Mouse (Mus musculus) T-cell, adult 66 days (primary cell): ENCODE data around the gene Cers2. TPM values are rescaled to one million over a fixed set of nuclear protein-coding genes. Genes with fewer than 3 reads are reported as not detected.

Experiments used
- total RNA-seq, 2 experiments: library from RNA; stranded (reverse); gene quantifications; 3 replicates in 1 of 2; 4 replicates in 1 of 2; pipeline ENCODE4 v1.2.4; 2023

The Cers2 gene
- total RNA-seq = 100 to 1,000 TPM; 116 to 124 TPM

DNA sequence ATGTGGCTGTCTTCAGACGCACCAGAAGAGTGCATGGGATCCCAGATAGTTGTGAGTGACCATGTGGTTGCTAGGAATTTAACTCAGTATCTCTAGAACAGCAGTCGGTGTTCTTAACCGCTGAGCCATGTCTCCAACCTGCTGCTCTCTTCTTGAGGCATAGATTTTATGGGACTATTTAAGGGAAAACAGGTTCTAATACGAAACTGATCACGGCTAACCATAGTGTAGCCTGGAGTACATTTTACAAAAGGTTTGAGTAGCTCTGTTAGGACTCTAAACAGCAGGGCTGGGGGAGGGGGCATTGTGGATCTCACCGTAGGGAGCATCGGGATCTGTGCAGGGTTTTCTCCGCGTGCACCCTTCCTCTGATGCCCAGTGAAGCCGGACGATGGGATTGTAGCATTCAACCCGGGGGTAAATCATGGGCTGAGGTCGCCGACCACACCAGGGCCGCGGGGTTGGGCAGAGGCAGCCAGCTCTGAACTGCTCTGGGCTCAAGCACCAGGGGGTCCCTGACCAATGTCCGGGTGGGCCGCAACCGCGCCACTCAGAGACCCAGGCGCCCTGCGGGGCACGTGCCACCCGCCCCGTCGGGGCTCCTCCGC, at the start of gene Cers2:
Cers2 (plus strand) TSS at position 306 of the 608 bp plus-strand sequence.

DNA sequence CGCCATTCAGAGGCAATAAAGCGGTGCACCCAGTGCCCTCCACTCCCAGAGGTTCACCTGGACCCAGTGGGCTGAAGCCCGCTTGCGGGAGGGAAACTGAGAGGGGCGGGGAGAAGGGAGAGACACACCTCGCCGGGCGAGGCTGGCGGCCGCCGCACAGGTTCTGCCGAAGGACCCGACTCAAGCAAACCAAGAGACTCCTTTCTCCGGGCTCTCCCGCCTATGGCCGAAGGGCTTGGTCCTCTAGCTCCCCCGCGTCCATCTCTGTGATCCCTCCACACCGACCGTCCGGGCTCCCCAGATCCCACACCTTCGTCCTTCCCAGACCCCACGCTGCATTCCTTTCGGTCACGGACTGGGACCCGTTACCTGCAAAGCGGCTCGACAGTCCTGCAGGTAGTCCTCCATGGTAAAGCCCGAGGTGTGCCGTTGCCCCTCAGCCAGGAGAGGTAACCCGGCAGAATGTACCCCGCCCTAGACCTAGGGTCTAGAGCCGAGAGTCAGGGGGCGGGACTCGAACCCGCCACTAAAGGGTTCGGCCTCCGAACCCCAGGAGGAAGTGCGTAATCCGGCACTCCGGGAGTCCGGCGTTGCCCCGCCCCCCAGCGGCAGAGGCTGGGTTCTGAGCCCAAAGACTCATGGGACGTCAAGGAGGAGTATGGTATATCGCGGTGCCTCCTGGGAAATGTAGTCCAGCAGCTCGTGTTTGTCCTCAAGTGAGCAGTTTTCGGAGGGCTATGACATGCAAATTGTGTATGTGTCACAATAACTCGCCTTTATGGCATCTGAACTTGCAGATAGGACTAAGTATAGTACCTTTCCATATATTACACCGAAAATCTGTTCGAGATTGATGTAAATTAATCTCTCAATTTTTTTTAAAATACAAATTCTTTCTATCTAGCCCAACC, 33.1 kb upstream of the Cers2 start, which contains the start of the genes Mindy1 and Prune1:
Mindy1 (plus strand) TSS at position 130 of the 911 bp plus-strand sequence.
Prune1 (minus strand) TSS at position 861 of the 911 bp plus-strand sequence.

DNA sequence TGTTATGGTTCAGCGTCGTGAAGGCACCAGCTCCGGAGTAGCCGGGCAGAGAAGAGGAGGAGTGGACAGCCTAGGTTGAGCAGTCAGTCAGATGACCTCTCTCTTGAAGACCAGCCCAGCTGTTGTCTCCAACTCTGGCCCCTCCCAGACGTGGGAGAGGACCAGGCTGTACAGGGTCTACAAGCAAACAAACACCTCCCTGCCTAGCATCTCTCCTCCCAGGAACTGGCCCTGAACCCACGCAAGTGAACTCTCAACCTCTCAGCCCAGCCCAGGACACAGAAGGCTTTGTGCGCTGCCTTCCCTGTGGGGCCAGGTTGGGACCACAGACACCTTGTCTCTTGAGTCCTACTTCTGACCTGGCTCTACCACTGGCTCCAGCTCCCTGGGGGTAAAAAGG, 7.5 kb upstream of the Cers2 start, which contains the start of gene Anxa9:
Anxa9 (minus strand) TSS at position 77 of the 400 bp plus-strand sequence.

DNA sequence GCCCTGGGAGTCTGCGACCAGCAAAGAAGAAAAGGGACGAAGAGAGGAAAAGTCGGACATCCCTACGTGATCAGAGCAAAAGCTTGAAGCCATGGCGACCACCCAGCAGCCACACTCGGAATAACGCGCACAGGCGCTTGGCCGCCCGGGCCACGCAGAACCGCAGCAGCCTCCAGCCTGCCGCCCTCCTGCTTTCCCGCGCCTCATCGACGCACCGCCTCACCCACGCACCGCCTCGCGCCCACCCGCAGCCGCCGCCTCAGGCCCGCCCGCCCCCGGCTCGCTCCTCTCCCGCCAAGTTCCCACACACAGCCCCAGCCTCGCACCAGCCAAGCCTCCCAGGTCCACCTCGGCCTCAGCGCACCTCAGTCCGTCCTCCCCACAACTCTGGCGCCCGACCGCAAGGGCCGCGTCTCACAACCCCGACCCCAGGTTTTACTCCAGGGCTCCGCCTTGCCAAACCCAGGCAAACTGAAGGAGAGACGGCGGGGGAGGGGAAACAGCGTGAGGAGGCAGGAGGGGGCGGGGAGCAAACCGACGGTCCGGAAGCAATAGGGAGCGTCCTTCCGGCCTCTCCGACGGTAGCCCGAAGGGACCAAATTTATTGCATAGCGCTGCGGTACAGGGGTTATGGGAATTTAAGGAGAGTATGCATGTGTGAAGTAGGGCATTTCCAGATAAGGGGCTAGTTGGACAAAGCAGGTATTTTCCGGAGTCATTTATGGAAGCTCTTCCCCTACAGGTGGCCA, 42.3 kb downstream of the Cers2 start, which contains the start of gene Setdb1:
Setdb1 (minus strand) TSS at position 502 of the 749 bp plus-strand sequence.

Other genes starting within 250 kb of the Cers2 start
- 10 to 100 TPM; 50.7 to 51.1 TPM for gene Pip5k1a, start 207.9 kb upstream of the Cers2 start, total RNA-seq
- 10 to 100 TPM; 52.0 to 60.6 TPM for gene Vps72, start 203.8 kb upstream of the Cers2 start, total RNA-seq
- gene Tmod4, start 190.3 kb upstream of the Cers2 start, total RNA-seq = 1 to 10 TPM; 1.8 to 2.5 TPM
- 10 to 100 TPM; 73.5 to 75.0 TPM for gene Scnm1, start 180.8 kb upstream of the Cers2 start, total RNA-seq
- gene Lysmd1, start 180.7 kb upstream of the Cers2 start, total RNA-seq = 1 to 10 TPM; 4.9 to 6.6 TPM
- gene Tnfaip8l2, start 172.4 kb upstream of the Cers2 start, total RNA-seq = 10 to 100 TPM; 72.2 to 80.0 TPM
- gene Sema6c, start 154.3 kb upstream of the Cers2 start, total RNA-seq = 1 to 10 TPM; 3.1 to 5.3 TPM
- 10 to 100 TPM; 73.2 to 77.2 TPM for gene Gabpb2, start 96.9 kb upstream of the Cers2 start, total RNA-seq
- gene Cdc42se1, start 86.1 kb upstream of the Cers2 start, total RNA-seq = 100 to 1,000 TPM; 269 to 294 TPM
- gene Mllt11, start 82.6 kb upstream of the Cers2 start, total RNA-seq = 1 to 10 TPM; 9.8 TPM
- not detected for gene Gm128, start 73.2 kb upstream of the Cers2 start, total RNA-seq
- gene Bnipl, start 63.6 kb upstream of the Cers2 start, total RNA-seq = 1 to 10 TPM in 1 of 2 experiments, not detected in 1; 1.0 TPM
- 10 to 100 TPM; 14.8 to 17.9 TPM for gene Mindy1, start 33.4 kb upstream of the Cers2 start, total RNA-seq
- 1 to 10 TPM; 8.6 to 9.1 TPM for gene Prune1, start 32.7 kb upstream of the Cers2 start, total RNA-seq
- under 1 TPM; 0.38 to 0.71 TPM for gene Anxa9, start 7.6 kb upstream of the Cers2 start, total RNA-seq
- 10 to 100 TPM; 39.7 to 40.6 TPM for gene Setdb1, start 42.4 kb downstream of the Cers2 start, total RNA-seq
- gene 4930558C23Rik, start 88.0 kb downstream of the Cers2 start, total RNA-seq = not detected
- 10 to 100 TPM; 65.3 to 77.8 TPM for gene Arnt, start 119.6 kb downstream of the Cers2 start, total RNA-seq
- 1 to 10 TPM; 3.0 TPM for gene Ctsk, start 184.5 kb downstream of the Cers2 start, total RNA-seq
- gene Ctss, start 212.0 kb downstream of the Cers2 start, total RNA-seq = 10 to 100 TPM; 90.7 to 96.5 TPM
- not detected for gene Hormad1, start 244.9 kb downstream of the Cers2 start, total RNA-seq